Mouse (Mus musculus) layer of hippocampus, adult 2 months (tissue): ENCODE results near the gene Ccndbp1. TPM values are rescaled to one million over a fixed set of nuclear protein-coding genes. Genes with fewer than 3 reads are reported as not detected.

ENCODE experiments used
- DNase-seq, 2 experiments: peaks; one replicate each; pipeline ENCODE4 v3.0.0; 2022; ENCODE audit warnings: low spot score in 2 of 2
- H3K27ac ChIP-seq: fragments of 200-600 bp; 2 replicates; pipeline ENCODE4 v1.8.1; 2022
- H3K4me3 ChIP-seq: fragments of 200-600 bp; 2 replicates; pipeline ENCODE4 v1.8.1; 2022; ENCODE audit warnings: mild to moderate bottlenecking
- CTCF ChIP-seq: fragments of 200-600 bp; conservative IDR thresholded peaks from 2 replicates; pipeline ENCODE4 v1.8.1; 2022; ENCODE audit warnings: antibody characterized with exemption, mild to moderate bottlenecking, moderate library complexity
- microRNA-seq, 2 experiments: library from miRNA; unstranded; fragments of <30 nt; microRNA quantifications; one replicate each; pipeline ENCODE4 v1.2.0; 2021
- total RNA-seq, 2 experiments: library from RNA; stranded (reverse); gene quantifications; 2 replicates each; pipeline ENCODE4 v1.2.3; 2021

Gene Ccndbp1
- total RNA-seq, 2 experiments from 2014 or later = 57.8 to 58.8 TPM

GRCm38 (mm10) chr2:121057997-121058396, 49.8 kb downstream of the Ccndbp1 start:
- TF ChIP-seq CTCF = no peak

DNA sequence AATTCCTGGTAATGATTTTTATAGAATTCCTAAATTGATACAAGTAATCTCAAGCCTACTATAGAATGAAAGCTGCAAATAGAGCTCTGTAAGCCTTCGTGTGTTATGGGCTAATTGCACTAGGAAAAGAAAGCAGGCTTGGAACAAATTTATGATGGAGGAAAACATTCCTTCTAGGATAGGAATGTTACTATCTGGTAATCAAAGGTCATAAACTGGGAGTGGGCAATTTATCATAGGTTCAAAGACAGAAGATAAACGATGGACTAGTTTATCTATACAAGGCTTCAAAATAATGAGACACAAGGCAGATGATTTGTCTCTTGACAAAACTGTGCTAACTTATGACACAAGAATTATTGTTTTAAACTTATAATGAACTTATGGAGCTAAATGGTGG, 53.1 kb downstream of the Ccndbp1 start:
- DNase-seq = no peak
- TF ChIP-seq CTCF = no peak
- H3K4me3 ChIP-seq = no peak overlapping the region
- H3K27ac ChIP-seq = no peak overlapping the region

More at GRCm38 (mm10) chr2:121057997-121058396, 49.8 kb downstream of the Ccndbp1 start:
- no peak overlapping the region for H3K27ac ChIP-seq
- H3K4me3 ChIP-seq = no peak overlapping the region
- DNase-seq = no peak

Small RNAs within 50 kb of the gene (microRNA-seq; reads per million reads assigned to microRNA genes)
- gene Gm44325 = 0 reads per million in 2 experiments

Other genes with a start within 250 kb of the Ccndbp1 start
- 10 to 100 TPM; 24.0 to 38.2 TPM for gene Cdan1, start 158.3 kb upstream of the Ccndbp1 start, total RNA-seq
- 10 to 100 TPM; 70.6 to 71.4 TPM for gene Ttbk2, start 157.8 kb upstream of the Ccndbp1 start, total RNA-seq
- 10 to 100 TPM; 44.7 to 48.0 TPM for gene Ubr1, start 37.7 kb upstream of the Ccndbp1 start, total RNA-seq
- 10 to 100 TPM; 26.2 to 26.6 TPM for gene Tmem62, start 31.4 kb upstream of the Ccndbp1 start, total RNA-seq
- gene Epb42, start 28.7 kb downstream of the Ccndbp1 start, total RNA-seq = not detected
- gene Tgm5, start 77.4 kb downstream of the Ccndbp1 start, total RNA-seq = not detected
- gene Tgm7, start 101.4 kb downstream of the Ccndbp1 start, total RNA-seq = under 1 TPM in 1 of 2 experiments, not detected in 1; 0.33 TPM
- 10 to 100 TPM; 17.6 to 17.9 TPM for gene Adal, start 132.0 kb downstream of the Ccndbp1 start, total RNA-seq
- gene Lcmt2, start 132.2 kb downstream of the Ccndbp1 start, total RNA-seq = 1 to 10 TPM; 8.3 to 9.6 TPM
- gene Tubgcp4, start 162.3 kb downstream of the Ccndbp1 start, total RNA-seq = 10 to 100 TPM; 39.0 to 42.3 TPM
- gene Zscan29, start 162.7 kb downstream of the Ccndbp1 start, total RNA-seq = 1 to 10 TPM; 5.0 to 6.6 TPM